Mouse (Mus musculus) layer of hippocampus, adult 18-20 months (tissue): ENCODE measurements at regions not wholly inside any gene's neighbourhood (a gene's known extent, or its start where the extent isn't known, plus 50 kb on each side); places are given as distances from the start of the nearest gene placed in this dataset.
A peak's percentile ranks its signal among the peaks of the same experiment; 100 is the strongest.
"Not testable (repeated sequence)": the region's sequence is repeated elsewhere in the genome, so short reads cannot be mapped to it uniquely, and the experiment has no call there.

Experiments
- DNase-seq, 2 experiments: peaks; one replicate each; pipeline ENCODE4 v3.0.0; 2022; ENCODE audit warnings: low spot score in 2 of 2

DNA sequence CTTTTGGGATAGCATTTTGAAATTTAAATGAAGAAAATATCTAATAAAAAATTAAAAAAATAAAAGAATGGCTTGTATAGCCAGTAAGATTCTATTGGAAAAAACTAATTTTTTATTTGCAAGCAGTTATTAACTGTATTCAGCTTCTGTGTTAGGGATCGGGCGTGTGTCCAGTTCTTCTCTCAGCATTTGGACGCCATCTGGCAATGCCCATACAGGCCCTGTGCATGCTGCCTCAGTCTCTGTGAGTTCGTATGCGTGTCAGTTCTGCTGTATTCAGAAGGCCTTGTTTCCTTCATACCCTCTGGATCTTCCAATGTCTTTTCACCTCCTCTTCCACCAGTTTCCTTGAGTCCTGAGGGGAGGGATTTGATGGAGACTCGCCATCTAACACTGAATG is 123.8 kb upstream of the Nabp1 start:
- peak in 1 of 2 experiments; percentile 57 for DNase-seq

DNA sequence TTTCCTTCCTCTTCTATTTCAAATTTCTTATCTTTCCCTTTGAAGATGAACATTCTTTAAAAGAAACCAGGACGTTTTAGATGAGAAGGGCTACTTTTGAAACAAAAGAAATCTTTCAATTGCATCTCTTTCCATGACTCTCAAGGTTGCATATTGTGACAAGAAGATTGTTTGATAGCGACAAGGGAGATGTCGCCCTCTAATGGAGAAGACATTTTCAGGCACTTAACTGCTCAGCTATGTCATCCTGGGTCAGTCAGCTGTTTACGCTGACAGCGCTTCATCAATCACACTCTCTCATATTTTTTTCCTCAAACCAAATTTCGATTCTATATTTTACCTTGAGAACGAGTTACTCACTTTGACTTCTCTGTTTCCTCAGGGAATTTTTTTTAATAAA is 122.2 kb upstream of the Nabp1 start:
- DNase-seq, result peak in 1 of 2 experiments; percentile 60

- DNase-seq, result peak; percentile 84 to 96
Measured at GRCm38 (mm10) chr1:51596935-51597820, 119.0 kb upstream of the Nabp1 start.

GRCm38 (mm10) chr1:51594666-51595065 is 116.4 kb upstream of the Nabp1 start:
- DNase-seq, result no peak

DNA sequence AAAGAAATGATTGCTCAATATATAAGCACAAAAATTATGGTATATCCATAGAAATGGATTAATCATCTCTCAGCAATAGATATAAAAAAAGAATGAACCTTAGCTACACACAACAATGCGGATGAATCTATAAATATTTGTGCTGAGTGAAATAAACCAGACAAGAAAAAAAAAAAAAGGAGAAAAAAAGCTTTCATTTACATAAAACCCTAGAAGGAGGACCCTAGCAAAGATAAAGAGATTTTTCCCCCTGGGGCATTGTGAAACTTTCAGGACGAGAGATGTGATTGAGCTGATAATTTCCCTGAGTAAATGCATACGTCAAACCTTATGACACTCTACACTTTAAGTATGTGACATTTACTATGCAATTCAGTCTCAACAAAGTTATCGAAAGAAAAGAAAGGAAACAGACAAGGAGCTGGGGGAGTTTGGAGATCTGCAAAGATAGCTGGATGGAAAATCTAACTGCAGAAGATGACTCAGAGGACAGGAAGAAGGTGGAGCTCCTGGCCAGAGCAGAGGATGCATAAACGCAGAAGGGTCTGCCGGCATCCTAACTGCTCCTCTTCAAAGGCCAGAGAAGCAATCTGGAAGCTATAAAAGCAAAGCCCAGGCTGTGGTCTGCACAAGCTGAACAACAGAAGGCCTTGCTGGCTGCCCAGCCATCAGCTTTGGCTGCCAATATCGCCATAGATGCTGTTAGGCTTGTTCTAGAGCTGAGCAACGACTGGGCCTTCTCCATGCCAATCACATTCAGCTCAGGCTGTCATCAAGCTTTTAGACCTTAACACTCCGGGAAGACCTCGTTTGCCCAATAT is 115.6 kb upstream of the Nabp1 start:
- no peak for DNase-seq

DNA sequence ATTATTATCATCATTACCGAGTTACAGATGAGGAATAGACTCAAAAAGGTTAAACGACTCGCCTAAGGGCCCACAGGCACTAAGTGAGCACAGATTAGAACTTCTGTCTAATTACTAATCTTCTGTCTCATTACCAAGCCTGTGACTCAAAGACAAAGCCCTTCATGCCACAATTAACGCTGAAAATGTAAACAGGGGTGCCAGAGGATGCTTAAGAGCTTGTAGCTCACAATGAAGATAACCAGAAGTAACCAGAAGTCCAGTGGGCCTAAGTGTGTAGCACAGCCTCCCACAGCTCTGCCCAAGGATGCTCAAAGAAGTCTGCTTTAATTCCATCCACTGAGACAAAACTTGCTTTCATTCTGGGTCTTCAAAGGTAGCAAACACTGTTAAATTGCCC is 113.7 kb upstream of the Nabp1 start:
- DNase-seq, result no peak

GRCm38 (mm10) chr1:51590606-51591400 is 112.6 kb upstream of the Nabp1 start:
- peak in 1 of 2 experiments; percentile 67 for DNase-seq

- DNase-seq, result no peak
Measured at GRCm38 (mm10) chr1:51584925-51585424, 106.8 kb upstream of the Nabp1 start.

- DNase-seq, result no peak
Measured at GRCm38 (mm10) chr1:51583871-51584270, 105.6 kb upstream of the Nabp1 start.

DNA sequence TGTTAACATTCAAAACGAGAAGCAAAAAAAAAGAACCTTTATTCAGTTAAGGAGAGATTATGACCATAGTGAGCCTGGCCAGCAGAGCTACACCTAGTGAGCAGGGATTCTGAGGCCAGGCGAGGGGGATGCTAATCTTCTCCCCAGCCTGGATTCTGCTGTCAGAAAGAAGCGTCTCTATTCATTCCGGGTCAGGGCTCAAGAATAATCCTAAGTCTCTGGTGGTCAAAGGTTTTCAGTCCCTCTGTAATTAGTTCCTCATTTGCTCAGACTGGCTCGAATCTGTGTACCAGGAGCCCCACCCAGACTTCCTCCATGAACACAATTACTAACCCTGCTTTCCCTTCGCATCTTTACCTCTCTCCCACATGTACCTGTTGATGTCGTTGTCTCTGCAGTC is 101.8 kb upstream of the Nabp1 start:
- DNase-seq, result no peak

- DNase-seq, result no peak
Measured at GRCm38 (mm10) chr1:51577701-51578100, 99.5 kb upstream of the Nabp1 start.

- no peak for DNase-seq
Measured at GRCm38 (mm10) chr1:51572314-51573078, 94.3 kb upstream of the Nabp1 start.

- DNase-seq, result no peak
Measured at GRCm38 (mm10) chr1:51569625-51570024, 91.4 kb upstream of the Nabp1 start.

- DNase-seq, result peak in 1 of 2 experiments; percentile 60
Measured at GRCm38 (mm10) chr1:51566170-51566649, 88.0 kb upstream of the Nabp1 start.

DNA sequence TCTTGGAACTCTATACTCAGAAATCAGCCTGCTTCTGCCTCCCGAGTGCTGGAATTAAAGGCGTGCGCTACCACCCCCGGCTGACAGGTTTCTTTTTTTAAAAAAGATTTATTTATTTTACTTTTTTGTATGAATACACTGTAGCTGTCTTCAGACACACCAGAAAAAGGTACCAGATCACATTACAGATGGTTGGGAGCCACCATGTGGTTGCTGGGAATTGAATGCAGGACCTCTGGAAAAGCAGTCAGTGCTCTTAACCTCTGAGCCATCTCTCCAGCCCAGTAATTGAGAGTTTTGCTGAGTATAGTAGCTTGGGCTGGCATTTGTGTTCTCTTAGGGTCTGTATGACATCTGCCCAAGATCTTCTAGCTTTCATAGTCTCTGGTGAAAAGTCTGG is 78.4 kb upstream of the Nabp1 start:
- not testable (repeated sequence) for DNase-seq

GRCm38 (mm10) chr1:51553738-51554137 is 75.5 kb upstream of the Nabp1 start:
- no peak for DNase-seq

GRCm38 (mm10) chr1:51551624-51552023 is 73.4 kb upstream of the Nabp1 start:
- DNase-seq, result no peak

DNA sequence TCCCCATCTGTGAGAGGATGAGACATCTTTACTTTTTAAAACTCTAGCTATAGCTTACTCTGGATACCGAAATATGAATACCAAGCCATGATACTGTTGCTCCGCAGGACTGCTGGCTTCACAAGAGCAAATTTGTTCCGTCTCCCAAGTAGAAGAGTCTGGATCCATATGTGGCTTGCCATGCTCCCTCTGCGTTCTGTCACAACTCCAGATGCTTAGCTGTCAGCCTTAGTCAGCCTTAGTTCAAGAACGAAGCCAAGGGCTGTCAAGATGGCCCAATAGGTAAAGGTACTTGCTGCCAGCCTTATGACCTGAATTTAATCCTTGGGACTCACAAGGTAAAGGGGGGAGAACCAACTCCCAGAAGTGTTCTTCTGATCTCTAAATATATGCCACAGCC is 64.6 kb upstream of the Nabp1 start:
- DNase-seq, result no peak

- DNase-seq, result no peak
Measured at GRCm38 (mm10) chr1:51539634-51540033, 61.4 kb upstream of the Nabp1 start.

DNA sequence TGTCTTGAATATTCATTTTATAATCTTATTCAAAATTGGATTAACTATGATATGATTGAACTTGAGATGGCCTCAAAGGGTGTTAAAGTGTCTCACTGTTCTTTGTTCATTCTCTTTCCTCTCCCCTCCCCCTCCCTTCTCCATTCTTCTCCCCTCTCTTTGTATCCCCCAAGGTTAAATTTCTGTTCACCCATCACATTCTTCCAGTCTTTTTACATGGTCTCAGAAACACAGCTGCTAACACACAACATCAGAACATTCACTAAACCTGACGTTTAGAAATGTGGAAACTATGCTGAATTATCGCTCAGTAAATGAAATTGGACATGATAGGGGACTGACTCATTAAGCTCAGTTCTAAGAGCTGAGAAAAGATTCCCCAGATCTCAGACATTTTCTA is 60.6 kb upstream of the Nabp1 start:
- DNase-seq, result no peak
